8 mouse cellular contexts compared by ENCODE assay signal in the genomic region with DNA sequence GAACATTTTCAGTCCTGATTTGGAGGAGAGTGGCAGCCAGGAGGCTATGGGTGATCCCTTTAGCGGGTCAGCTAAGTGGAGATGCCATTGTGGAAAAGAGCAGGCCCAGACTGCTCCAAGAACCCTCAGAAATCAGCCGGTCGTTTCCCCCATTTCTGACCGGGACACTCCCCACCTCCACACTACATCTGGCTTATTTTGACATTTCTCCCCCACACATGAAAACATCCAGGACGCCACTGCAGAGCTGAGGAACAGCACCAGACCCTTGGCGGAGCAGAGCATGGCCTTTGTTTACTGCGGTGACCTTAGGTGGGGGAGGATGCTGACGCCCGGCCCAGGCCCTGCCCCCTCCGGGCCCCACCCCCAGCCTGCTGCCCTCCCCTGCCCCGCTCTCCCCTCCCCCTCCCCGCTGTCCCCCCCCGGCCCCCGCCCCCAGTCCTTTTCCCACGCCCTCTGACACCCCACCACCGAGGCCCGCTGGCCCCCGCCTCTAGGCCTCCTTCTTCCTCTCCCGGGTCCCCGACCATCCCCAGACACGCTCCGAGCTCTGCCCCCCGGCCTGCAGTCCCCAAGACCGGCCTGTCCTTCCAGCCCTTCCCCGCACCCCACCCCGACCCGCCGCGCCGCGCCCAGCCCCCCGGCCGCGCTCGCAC. TPM values are rescaled to one million over a fixed set of nuclear protein-coding genes. Genes with fewer than 3 reads are reported as not detected.
DNase-seq lines count a peak whose midpoint lies in the region; ATAC-seq and TF ChIP-seq lines count a peak whose summit lies in the region.

No protein-coding gene starts in this region.

- peaks cover 13% of the 10 kb centered on the region for H3K36me3 ChIP-seq in heart, postnatal 0 days (replicated peaks; ENCODE audit: control insufficient read depth, insufficient read depth, low read length)

- no peak for TF ChIP-seq EP300 in heart, postnatal 0 days (IDR thresholded peaks at IDR 0.05; ENCODE audit: low read depth)

- DNase-seq in cerebellum, adult 11 months: peak; percentile 31
- DNase-seq in cerebellum, postnatal 4 days (ENCODE audit: low spot score in 2 of 2): no peak
- DNase-seq in adrenal gland, postnatal 14 days: peak; percentile 79
- peak; percentile 41 for DNase-seq in heart, postnatal 0 days (ENCODE audit: low spot score)
- peak; percentile 65 to 76 for DNase-seq in kidney, postnatal 4 days
- peak; percentile 60 to 81 for DNase-seq in spleen, postnatal 4 days (ENCODE audit: low spot score in 2 of 2)

- 1% methylated on average over 22 of the region's 35 CpGs for WGBS in heart, postnatal 0 days

- H3K4me2 ChIP-seq in heart, postnatal 0 days (ENCODE audit: low read depth, low read length): peak overlapping the region; percentile 76

- no peaks in the 10 kb centered on the region for H3K9me3 ChIP-seq in heart, postnatal 0 days (replicated peaks; ENCODE audit: control insufficient read depth, low read length)

- H3K9ac ChIP-seq in heart, postnatal 0 days (replicated peaks; ENCODE audit: low read depth, low read length): peak overlapping the region; percentile 100

- peak overlapping the region; percentile 82 for H3K4me3 ChIP-seq in embryonic fibroblast, embryonic 13.5 days (ENCODE audit: insufficient read depth, low read length)
- H3K4me3 ChIP-seq in heart, postnatal 0 days (ENCODE audit: low read depth, low read length): peak overlapping the region; percentile 99

- peak overlapping the region; percentile 59; the same call in 1 of the 2 replicates for H3K27ac ChIP-seq in embryonic fibroblast, embryonic 13.5 days (ENCODE audit: insufficient read depth, low read length)
- peak overlapping the region; percentile 98 for H3K27ac ChIP-seq in heart, postnatal 0 days (ENCODE audit: low read depth)

- ATAC-seq in heart, postnatal 0 days (ENCODE audit: insufficient read depth, low read depth): peak; percentile 45
- 0 out of 2 replicates have a peak, but pooled peaks have one; percentile 27 for ATAC-seq in megakaryocyte-erythroid progenitor cell, adult 5-6 weeks (replicated peaks; ENCODE audit: low FRiP score, low TSS enrichment, poor library complexity, severe bottlenecking)

- TF ChIP-seq POLR2A in embryonic fibroblast, embryonic 13.5 days (IDR thresholded peaks at IDR 0.05; ENCODE audit: low read depth, low read length): no peak

- H3K4me1 ChIP-seq in embryonic fibroblast, embryonic 13.5 days (ENCODE audit: control insufficient read depth, insufficient read depth, low read length): peaks cover 20% of the 10 kb centered on the region
- peaks cover 31% of the 10 kb centered on the region for H3K4me1 ChIP-seq in heart, postnatal 0 days (ENCODE audit: control insufficient read depth, insufficient read depth)

- H3K27me3 ChIP-seq in heart, postnatal 0 days (ENCODE audit: control insufficient read depth, insufficient read depth, low read length): no peaks in the 10 kb centered on the region

- TF ChIP-seq CTCF in embryonic fibroblast, embryonic 13.5 days (IDR thresholded peaks at IDR 0.05; ENCODE audit: borderline replicate concordance, insufficient read depth, low read length): no peak
- TF ChIP-seq CTCF in heart, postnatal 0 days (IDR thresholded peaks at IDR 0.05; ENCODE audit: low read depth): no peak

RNA-seq across cellular contexts. Expression of gene Csnk1d, which starts 0.9 kb away (rescaled TPM):
- 124 and 135 TPM in 2 replicates for total RNA-seq in adrenal gland, postnatal 14 days (2021)
- 141 and 142 TPM in 2 replicates for polyA plus RNA-seq in embryonic fibroblast, embryonic 13.5 days (2011; ENCODE audit: insufficient read length, low read depth, missing spikeins)
- total RNA-seq in heart, postnatal 0 days (2014; rRNA removed; ENCODE audit: low replicate concordance): 51.9 and 52.8 TPM in 2 replicates
- 42.0 and 46.7 TPM in 2 replicates for polyA plus RNA-seq in heart, postnatal 0 days (2015; fragmentation: Nextera tagmentation; extraction: Ambion mirVana)
- 64.0 and 86.0 TPM in 2 replicates for total RNA-seq in megakaryocyte-erythroid progenitor cell, adult 5-6 weeks (2014; fragmentation: Nextera tagmentation)
- 109 and 132 TPM in 2 replicates for total RNA-seq in megakaryocyte-erythroid progenitor cell, adult 5-6 weeks (2017)

RNA-seq across cellular contexts. Expression of gene Slc16a3, which starts 42.0 kb away (rescaled TPM):
- 10.6 and 14.0 TPM in 2 replicates for total RNA-seq in adrenal gland, postnatal 14 days (2021)
- 43.8 and 63.2 TPM in 2 replicates for polyA plus RNA-seq in embryonic fibroblast, embryonic 13.5 days (2011; ENCODE audit: insufficient read length, low read depth, missing spikeins)
- 153 and 260 TPM in 2 replicates for total RNA-seq in heart, postnatal 0 days (2014; rRNA removed; ENCODE audit: low replicate concordance)
- polyA plus RNA-seq in heart, postnatal 0 days (2015; fragmentation: Nextera tagmentation; extraction: Ambion mirVana): 15.6 and 17.0 TPM in 2 replicates
- 0.15 and 1.9 TPM in 2 replicates for total RNA-seq in megakaryocyte-erythroid progenitor cell, adult 5-6 weeks (2014; fragmentation: Nextera tagmentation)
- 2.1 and 3.2 TPM in 2 replicates for total RNA-seq in megakaryocyte-erythroid progenitor cell, adult 5-6 weeks (2017)

RNA-seq across cellular contexts. Expression of gene Cd7, which starts 49.0 kb away (rescaled TPM):
- total RNA-seq in adrenal gland, postnatal 14 days (2021): 0.48 and 3.8 TPM in 2 replicates
- polyA plus RNA-seq in embryonic fibroblast, embryonic 13.5 days (2011; ENCODE audit: insufficient read length, low read depth, missing spikeins): not detected in 2 replicates
- not detected in 2 replicates for total RNA-seq in heart, postnatal 0 days (2014; rRNA removed; ENCODE audit: low replicate concordance)
- 0.16 TPM in 1 of 2 replicates, not detected in the other for polyA plus RNA-seq in heart, postnatal 0 days (2015; fragmentation: Nextera tagmentation; extraction: Ambion mirVana)
- total RNA-seq in megakaryocyte-erythroid progenitor cell, adult 5-6 weeks (2014; fragmentation: Nextera tagmentation): 16.6 TPM in 2 replicates
- 1.2 and 6.7 TPM in 2 replicates for total RNA-seq in megakaryocyte-erythroid progenitor cell, adult 5-6 weeks (2017)

RNA-seq across cellular contexts. Expression of gene Ccdc57, which starts 57.6 kb away (rescaled TPM):
- 12.6 and 17.7 TPM in 2 replicates for total RNA-seq in adrenal gland, postnatal 14 days (2021)
- 0.82 and 1.9 TPM in 2 replicates for polyA plus RNA-seq in embryonic fibroblast, embryonic 13.5 days (2011; ENCODE audit: insufficient read length, low read depth, missing spikeins)
- 0.43 and 1.5 TPM in 2 replicates for total RNA-seq in heart, postnatal 0 days (2014; rRNA removed; ENCODE audit: low replicate concordance)
- 1.3 and 1.6 TPM in 2 replicates for polyA plus RNA-seq in heart, postnatal 0 days (2015; fragmentation: Nextera tagmentation; extraction: Ambion mirVana)
- total RNA-seq in megakaryocyte-erythroid progenitor cell, adult 5-6 weeks (2014; fragmentation: Nextera tagmentation): 9.0 and 14.0 TPM in 2 replicates
- total RNA-seq in megakaryocyte-erythroid progenitor cell, adult 5-6 weeks (2017): 6.4 and 6.8 TPM in 2 replicates

Comparison
In these comparisons a context has a peak if more than half of its experiments do, and no peak if none do; other contexts are left out.
1. DNase-seq: peak in cerebellum, adult 11 months (single experiment), adrenal gland, postnatal 14 days (single experiment), heart, postnatal 0 days (single experiment), kidney, postnatal 4 days (2 of 2) and spleen, postnatal 4 days (2 of 2); none in cerebellum, postnatal 4 days (0 of 2).
2. RNA of gene Slc16a3, which starts 42.0 kb away (total RNA-seq): 153 to 260 TPM in heart, postnatal 0 days; 10.6 to 14.0 TPM in adrenal gland, postnatal 14 days and 0.15 to 3.2 TPM in megakaryocyte-erythroid progenitor cell, adult 5-6 weeks; every median in the first group is over 10 times any median in the second.